Mouse (Mus musculus) bone marrow macrophage, adult 2 months (primary cell): ENCODE results near the gene Card11.

ENCODE experiments used
- CTCF ChIP-seq: IDR thresholded peaks from 2 replicates; pipeline ENCODE4 v1.5.1; 2012; ENCODE audit warnings: low read depth, mild to moderate bottlenecking, low read length, moderate library complexity
- POLR2A ChIP-seq: IDR thresholded peaks from 2 replicates; pipeline ENCODE4 v1.6.1; 2012; ENCODE audit warnings: mild to moderate bottlenecking, low read depth, low read length, borderline replicate concordance

DNA sequence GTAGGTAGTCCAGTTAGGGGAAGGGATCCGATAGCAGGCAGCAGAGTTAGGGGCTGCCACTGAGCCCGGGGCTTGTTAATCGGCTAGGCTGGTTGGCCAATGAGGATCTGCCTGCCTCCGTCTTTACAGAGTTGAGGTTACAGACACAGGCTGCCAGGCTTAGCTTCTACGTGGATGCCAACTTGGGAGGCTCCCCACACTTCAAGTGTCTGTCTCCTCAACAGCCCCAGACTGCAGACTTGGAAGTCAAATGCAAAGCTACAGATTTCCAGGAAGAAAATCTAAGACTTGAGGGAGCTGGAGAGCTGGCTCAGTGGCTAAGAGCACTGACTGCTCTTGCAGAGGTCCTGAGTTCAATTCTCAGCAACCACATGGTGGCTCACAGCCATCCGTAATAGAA lies 39.6 kb downstream of the Card11 start:
- TF ChIP-seq CTCF (no peak), POLR2A (no peak)
